Mouse (Mus musculus): ENCODE results near the gene Dusp23. TPM values are rescaled to one million over a fixed set of nuclear protein-coding genes. Genes with fewer than 3 reads are reported as not detected.

Dusp23 gene
- polyA plus RNA-seq, 1 experiment from 2014 or later, result 10.5 TPM

DNA sequence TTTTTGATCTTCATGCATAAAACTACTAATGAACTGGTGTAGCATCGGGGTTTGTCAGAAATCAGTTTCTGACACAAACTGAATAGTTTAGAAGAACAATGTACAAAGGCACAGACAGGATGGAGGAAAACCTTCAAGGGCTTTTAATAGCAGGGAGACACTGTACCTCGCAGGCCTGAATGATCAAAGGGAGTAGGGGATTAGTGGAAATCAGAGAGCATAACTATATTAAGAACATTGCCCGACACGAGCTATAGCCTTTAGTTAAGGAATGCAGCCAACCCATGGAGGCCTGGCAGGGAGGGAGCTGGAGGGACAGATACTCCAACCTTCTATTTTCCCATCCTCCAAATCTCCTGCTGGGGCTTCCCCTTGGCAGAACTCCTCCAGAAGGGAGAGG is 14.5 kb upstream of the Dusp23 start:
- H3K36me3 ChIP-seq, result no peaks in the 10 kb centered on the region
- no peaks in the 10 kb centered on the region for H3K9me3 ChIP-seq
- H3K4me3 ChIP-seq, result no peak overlapping the region
- H3K27ac ChIP-seq, result no peak overlapping the region
- peaks cover 11% of the 10 kb centered on the region for H3K4me1 ChIP-seq
- no peak for DNase-seq (ENCODE audit: low spot score)
- no peaks in the 10 kb centered on the region for H3K27me3 ChIP-seq (ENCODE audit: insufficient read depth, poor library complexity, severe bottlenecking)
- 48% methylated on average over 4 of the region's 4 CpGs for WGBS

DNA sequence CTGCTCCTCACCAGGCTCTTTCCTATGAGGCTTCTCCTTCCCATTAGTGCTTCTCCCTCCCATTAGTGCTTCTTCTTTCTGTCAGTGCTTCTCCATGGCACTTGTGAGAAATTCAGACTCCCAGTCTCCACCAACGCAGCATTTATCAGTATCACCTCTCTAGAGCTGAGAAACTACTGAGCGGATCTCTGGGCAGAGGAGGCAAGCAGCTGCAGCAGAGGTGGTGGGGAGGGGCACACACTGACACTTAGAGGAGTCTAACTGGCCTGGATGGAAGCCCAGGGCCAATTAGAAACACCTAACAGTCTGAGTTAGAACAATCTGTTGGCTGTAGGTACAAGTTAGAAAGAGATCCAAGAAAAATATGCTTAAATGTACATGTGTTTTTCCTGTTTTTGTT is 6.0 kb upstream of the Dusp23 start:
- H3K36me3 ChIP-seq, result no peaks in the 10 kb centered on the region
- H3K4me3 ChIP-seq, result no peak overlapping the region
- no peak overlapping the region for H3K27ac ChIP-seq
- H3K9me3 ChIP-seq, result no peaks in the 10 kb centered on the region
- H3K27me3 ChIP-seq (ENCODE audit: insufficient read depth, poor library complexity, severe bottlenecking), result no peaks in the 10 kb centered on the region
- 20% methylated on average over 2 of the region's 2 CpGs for WGBS
- peaks cover 13% of the 10 kb centered on the region; the same call in 1 of the 2 replicates for H3K4me1 ChIP-seq
- DNase-seq (ENCODE audit: low spot score), result peak; percentile 52

GRCm38 (mm10) chr1:172637801-172638200 is 5.0 kb upstream of the Dusp23 start:
- peak; percentile 22 for DNase-seq (ENCODE audit: low spot score)
- H3K4me1 ChIP-seq, result peaks cover 13% of the 10 kb centered on the region; the same call in 1 of the 2 replicates
- H3K36me3 ChIP-seq, result no peaks in the 10 kb centered on the region
- WGBS, result 73% methylated on average over 4 of the region's 4 CpGs
- H3K4me3 ChIP-seq, result no peak overlapping the region
- no peaks in the 10 kb centered on the region for H3K27me3 ChIP-seq (ENCODE audit: insufficient read depth, poor library complexity, severe bottlenecking)
- H3K27ac ChIP-seq, result no peak overlapping the region
- H3K9me3 ChIP-seq, result no peaks in the 10 kb centered on the region

GRCm38 (mm10) chr1:172636266-172636665 is 3.5 kb upstream of the Dusp23 start:
- Histone ChIP-seq H3K27me3 (ENCODE audit: insufficient read depth, poor library complexity, severe bottlenecking) (no peaks in the 10 kb centered on the region), H3K27ac (no peak overlapping the region)

GRCm38 (mm10) chr1:172635258-172635657 is 2.5 kb upstream of the Dusp23 start:
- no peaks in the 10 kb centered on the region for H3K27me3 ChIP-seq (ENCODE audit: insufficient read depth, poor library complexity, severe bottlenecking)
- 40% methylated on average over 4 of the region's 4 CpGs for WGBS
- H3K4me3 ChIP-seq, result no peak overlapping the region
- H3K4me1 ChIP-seq, result peaks cover 17% of the 10 kb centered on the region; the same call in 1 of the 2 replicates
- no peaks in the 10 kb centered on the region for H3K36me3 ChIP-seq
- no peak for DNase-seq (ENCODE audit: low spot score)
- H3K27ac ChIP-seq, result peak overlapping the region; percentile 36; the same call in 1 of the 2 replicates
- no peaks in the 10 kb centered on the region for H3K9me3 ChIP-seq

More at GRCm38 (mm10) chr1:172636266-172636665, 3.5 kb upstream of the Dusp23 start:
- no peak for DNase-seq (ENCODE audit: low spot score)
- H3K9me3 ChIP-seq, result no peaks in the 10 kb centered on the region
- no peak overlapping the region for H3K4me3 ChIP-seq
- 86% methylated on average over 5 of the region's 5 CpGs for WGBS
- H3K4me1 ChIP-seq, result peaks cover 17% of the 10 kb centered on the region; the same call in 1 of the 2 replicates
- no peaks in the 10 kb centered on the region for H3K36me3 ChIP-seq

DNA sequence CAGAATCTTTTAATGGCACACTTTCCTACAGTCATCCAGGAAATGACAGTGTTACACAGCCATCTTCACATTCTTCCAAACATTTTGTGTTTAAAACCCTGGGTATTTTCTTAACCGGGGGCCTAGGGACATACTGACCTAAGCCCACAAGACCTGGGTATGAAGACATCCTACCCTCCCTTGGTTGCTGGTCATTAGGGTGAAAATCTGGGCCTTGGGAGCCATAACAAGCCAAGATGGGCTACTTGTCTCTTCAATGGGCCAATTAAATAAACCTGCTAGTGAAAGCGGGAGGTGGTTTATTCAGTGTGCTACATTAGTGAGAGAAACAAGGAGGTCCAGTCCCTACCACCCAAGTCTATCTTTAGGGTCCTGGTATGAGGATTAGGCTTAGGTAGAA is 1.4 kb upstream of the Dusp23 start:
- no peaks in the 10 kb centered on the region for H3K27me3 ChIP-seq (ENCODE audit: insufficient read depth, poor library complexity, severe bottlenecking)
- no peak overlapping the region for H3K27ac ChIP-seq
- no peak for DNase-seq (ENCODE audit: low spot score)
- WGBS, result 94% methylated on average over 2 of the region's 2 CpGs
- H3K9me3 ChIP-seq, result no peaks in the 10 kb centered on the region
- H3K4me1 ChIP-seq, result peaks cover 23% of the 10 kb centered on the region
- no peaks in the 10 kb centered on the region for H3K36me3 ChIP-seq
- H3K4me3 ChIP-seq, result no peak overlapping the region

GRCm38 (mm10) chr1:172631721-172632120 is 1.0 kb downstream of the Dusp23 start:
- Histone ChIP-seq H3K36me3 (no peaks in the 10 kb centered on the region), H3K27ac (no peak overlapping the region), H3K9me3 (no peaks in the 10 kb centered on the region), H3K4me3 (no peak overlapping the region), H3K4me1 (peaks cover 20% of the 10 kb centered on the region), H3K27me3 (ENCODE audit: insufficient read depth, poor library complexity, severe bottlenecking) (no peaks in the 10 kb centered on the region)
- 87% methylated on average over 5 of the region's 5 CpGs for WGBS
- DNase-seq (ENCODE audit: low spot score), result peak; percentile 70

DNA sequence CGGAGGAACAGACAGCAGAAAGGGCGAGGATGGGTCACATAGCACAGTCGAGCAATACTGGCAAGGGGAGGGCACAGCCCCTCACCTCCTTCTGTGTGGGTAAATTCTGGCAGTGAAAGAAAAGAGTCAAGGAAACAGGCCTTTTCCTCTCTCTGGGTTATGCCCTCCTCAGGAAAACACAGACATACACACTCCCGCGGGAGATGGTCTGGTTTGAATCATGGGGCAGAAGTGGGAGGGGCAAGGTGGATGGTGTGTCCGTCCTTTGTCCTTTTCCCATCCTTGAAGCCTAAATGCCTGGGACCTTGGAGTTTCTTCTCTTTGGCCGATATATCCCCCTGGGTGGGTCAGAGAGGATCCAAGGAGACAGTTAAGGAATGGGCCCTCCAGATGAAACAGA is 2.9 kb downstream of the Dusp23 start:
- WGBS, result 62% methylated on average over 7 of the region's 7 CpGs
- Histone ChIP-seq H3K9me3 (no peaks in the 10 kb centered on the region), H3K4me1 (peaks cover 16% of the 10 kb centered on the region), H3K4me3 (no peak overlapping the region), H3K27me3 (ENCODE audit: insufficient read depth, poor library complexity, severe bottlenecking) (no peaks in the 10 kb centered on the region), H3K27ac (no peak overlapping the region), H3K36me3 (no peaks in the 10 kb centered on the region)
- no peak for DNase-seq (ENCODE audit: low spot score)

GRCm38 (mm10) chr1:172626306-172626705 is 6.5 kb downstream of the Dusp23 start:
- Histone ChIP-seq H3K36me3 (no peaks in the 10 kb centered on the region), H3K4me1 (peaks cover 6% of the 10 kb centered on the region; the same call in 1 of the 2 replicates), H3K9me3 (no peaks in the 10 kb centered on the region), H3K4me3 (no peak overlapping the region), H3K27ac (no peak overlapping the region), H3K27me3 (ENCODE audit: insufficient read depth, poor library complexity, severe bottlenecking) (no peaks in the 10 kb centered on the region)
- WGBS, result 87% methylated on average over 3 of the region's 3 CpGs
- no peak for DNase-seq (ENCODE audit: low spot score)

- no peak overlapping the region for H3K4me3 ChIP-seq
- H3K36me3 ChIP-seq, result no peaks in the 10 kb centered on the region
- H3K27ac ChIP-seq, result no peak overlapping the region
- H3K9me3 ChIP-seq, result no peaks in the 10 kb centered on the region
- WGBS, result 74% methylated on average over 3 of the region's 3 CpGs
- no peaks in the 10 kb centered on the region for H3K27me3 ChIP-seq (ENCODE audit: insufficient read depth, poor library complexity, severe bottlenecking)
- H3K4me1 ChIP-seq, result no peaks in the 10 kb centered on the region
- DNase-seq (ENCODE audit: low spot score), result no peak
Observed at GRCm38 (mm10) chr1:172624081-172624480, 8.7 kb downstream of the Dusp23 start.

DNA sequence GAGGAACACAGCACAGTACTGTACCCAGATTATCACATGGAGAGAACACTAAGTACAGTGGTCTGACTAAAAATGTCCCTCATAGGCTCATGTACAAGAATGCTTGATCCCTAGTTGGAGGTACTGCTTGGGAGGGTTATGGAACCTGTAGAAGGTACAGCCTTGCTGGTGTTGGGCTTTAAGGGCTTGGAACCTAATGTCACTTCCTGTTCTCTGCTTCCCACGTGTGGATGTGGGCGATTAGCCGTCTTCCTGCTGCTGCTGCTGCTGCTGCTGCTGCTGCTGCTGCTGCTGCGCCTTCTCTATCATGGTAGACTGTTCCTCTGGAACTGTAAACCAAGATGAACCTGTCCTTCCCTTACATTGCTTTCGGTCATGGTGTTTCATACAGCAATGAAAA is 9.2 kb downstream of the Dusp23 start:
- Histone ChIP-seq H3K9me3 (no peaks in the 10 kb centered on the region), H3K4me1 (no peaks in the 10 kb centered on the region), H3K27me3 (ENCODE audit: insufficient read depth, poor library complexity, severe bottlenecking) (no peaks in the 10 kb centered on the region), H3K4me3 (no peak overlapping the region), H3K27ac (no peak overlapping the region), H3K36me3 (no peaks in the 10 kb centered on the region)
- WGBS, result 64% methylated on average over 5 of the region's 5 CpGs
- DNase-seq (ENCODE audit: low spot score), result no peak

GRCm38 (mm10) chr1:172619235-172619634 is 13.5 kb downstream of the Dusp23 start:
- no peak overlapping the region for H3K27ac ChIP-seq
- no peak for DNase-seq (ENCODE audit: low spot score)
- H3K4me3 ChIP-seq, result no peak overlapping the region
- no peaks in the 10 kb centered on the region for H3K9me3 ChIP-seq
- H3K4me1 ChIP-seq, result peaks cover 8% of the 10 kb centered on the region; the same call in 1 of the 2 replicates
- 11% methylated on average over 7 of the region's 7 CpGs for WGBS
- H3K27me3 ChIP-seq (ENCODE audit: insufficient read depth, poor library complexity, severe bottlenecking), result no peaks in the 10 kb centered on the region
- no peaks in the 10 kb centered on the region for H3K36me3 ChIP-seq

- Histone ChIP-seq H3K36me3 (no peaks in the 10 kb centered on the region), H3K27ac (no peak overlapping the region), H3K4me1 (peaks cover 8% of the 10 kb centered on the region; the same call in 1 of the 2 replicates), H3K27me3 (ENCODE audit: insufficient read depth, poor library complexity, severe bottlenecking) (no peaks in the 10 kb centered on the region), H3K9me3 (no peaks in the 10 kb centered on the region), H3K4me3 (no peak overlapping the region)
- WGBS, result 83% methylated on average over 4 of the region's 4 CpGs
- DNase-seq (ENCODE audit: low spot score), result no peak
Observed at GRCm38 (mm10) chr1:172618141-172618540, 14.6 kb downstream of the Dusp23 start.

All from heart, embryonic 10.5 days (tissue).